ENCODE assay signal across 15 mouse cellular contexts in the genomic region with DNA sequence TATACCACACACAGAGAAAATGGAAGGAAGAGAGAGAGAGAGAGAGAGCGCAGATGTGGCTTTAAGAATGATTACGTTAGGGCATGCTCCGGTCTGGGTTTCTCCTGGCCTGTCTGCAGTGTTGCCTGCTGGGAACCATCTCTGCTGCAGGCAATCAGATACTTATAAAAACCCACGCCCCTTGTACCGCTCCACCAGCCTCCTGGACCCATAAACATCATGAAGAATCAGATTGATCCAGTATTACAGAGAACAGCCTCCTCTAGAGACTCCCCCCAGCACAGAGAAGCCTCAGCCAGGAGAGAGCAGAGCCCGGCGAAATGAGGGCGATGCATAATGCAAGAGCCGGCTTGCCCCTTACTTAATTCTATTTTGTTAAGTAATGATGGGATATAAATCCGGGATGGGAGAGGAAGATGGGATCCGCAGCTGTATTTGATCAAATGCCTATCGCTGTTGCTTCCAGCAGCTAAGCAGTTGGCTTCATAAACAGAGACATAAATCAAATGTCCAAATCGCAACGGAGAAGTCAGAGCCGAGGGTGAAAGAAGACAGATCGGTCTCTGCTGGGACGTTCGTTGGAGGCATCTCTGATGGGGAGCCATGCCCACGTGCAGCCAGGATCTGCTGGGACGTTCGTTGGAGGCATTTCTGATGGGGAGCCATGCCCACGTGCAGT.
DNase-seq lines count a peak whose midpoint lies in the region; ATAC-seq and TF ChIP-seq lines count a peak whose summit lies in the region.
"Had no signal": no experiment of that assay in that cellular context is flagged by ENCODE, and none has a peak within 500 bp of the region (broad histone marks: within the 10 kb centered on the region; RNA-seq: fewer than 3 reads in every experiment).

No protein-coding gene starts in this region.

- TF ChIP-seq CTCF in midbrain, postnatal 0 days (IDR thresholded peaks at IDR 0.05): no peak

- no peaks in the 10 kb centered on the region for H3K27me3 ChIP-seq in kidney, embryonic 16.5 days (ENCODE audit: insufficient read depth, low read length)
- peaks cover 28% of the 10 kb centered on the region; the same call in 1 of the 2 replicates for H3K27me3 ChIP-seq in hindbrain, embryonic 13.5 days
- H3K27me3 ChIP-seq in midbrain, postnatal 0 days (ENCODE audit: insufficient read depth, low read length): no peaks in the 10 kb centered on the region
- H3K27me3 ChIP-seq: forebrain, embryonic 13.5 days; limb, embryonic 12.5 days had no signal

- H3K9me3 ChIP-seq in kidney, embryonic 16.5 days (ENCODE audit: low read length): no peaks in the 10 kb centered on the region
- H3K9me3 ChIP-seq in hindbrain, embryonic 13.5 days: no peaks in the 10 kb centered on the region
- H3K9me3 ChIP-seq in midbrain, postnatal 0 days (ENCODE audit: low read length): no peaks in the 10 kb centered on the region
- H3K9me3 ChIP-seq: forebrain, embryonic 13.5 days; limb, embryonic 12.5 days had no signal

- peaks cover 6% of the 10 kb centered on the region; the same call in 1 of the 2 replicates for H3K4me1 ChIP-seq in kidney, embryonic 16.5 days (ENCODE audit: insufficient read depth, low read length)
- H3K4me1 ChIP-seq in hindbrain, embryonic 13.5 days (replicated peaks): peaks cover 47% of the 10 kb centered on the region
- peaks cover 8% of the 10 kb centered on the region; the same call in 1 of the 2 replicates for H3K4me1 ChIP-seq in midbrain, postnatal 0 days (ENCODE audit: insufficient read depth, low read length)

- WGBS in kidney, embryonic 16.5 days: 32% methylated on average over 22 of the region's 22 CpGs
- WGBS in hindbrain, embryonic 13.5 days: 64% methylated on average over 22 of the region's 22 CpGs
- WGBS in midbrain, postnatal 0 days: 63% methylated on average over 22 of the region's 22 CpGs

- no peaks in the 10 kb centered on the region for H3K36me3 ChIP-seq in kidney, embryonic 16.5 days (ENCODE audit: insufficient read depth, low read length)
- H3K36me3 ChIP-seq in hindbrain, embryonic 13.5 days: no peaks in the 10 kb centered on the region
- no peaks in the 10 kb centered on the region for H3K36me3 ChIP-seq in midbrain, postnatal 0 days (ENCODE audit: insufficient read depth, low read length)
- H3K36me3 ChIP-seq: G1E; limb, embryonic 12.5 days had no signal

- peak overlapping the region; percentile 15; the same call in 1 of the 2 replicates for H3K4me2 ChIP-seq in kidney, embryonic 16.5 days (replicated peaks; ENCODE audit: low read depth, low read length)
- no peak overlapping the region for H3K4me2 ChIP-seq in hindbrain, embryonic 13.5 days
- no peak overlapping the region for H3K4me2 ChIP-seq in midbrain, postnatal 0 days (ENCODE audit: low read depth, low read length, poor library complexity, severe bottlenecking)
- H3K4me2 ChIP-seq: forebrain, embryonic 13.5 days; limb, embryonic 12.5 days had no signal

- peak; percentile 52; the same call in 1 of the 2 replicates for ATAC-seq in kidney, embryonic 16.5 days (ENCODE audit: low FRiP score, low TSS enrichment)
- ATAC-seq in hindbrain, embryonic 13.5 days (ENCODE audit: low FRiP score): 0 out of 2 replicates have a peak, but pooled peaks have one; percentile 35
- no peak for ATAC-seq in midbrain, postnatal 0 days (ENCODE audit: low FRiP score)
- ATAC-seq: forebrain, embryonic 13.5 days had no signal

- DNase-seq in kidney, postnatal 25 days: no peak
- DNase-seq in MN1 (ENCODE audit: low spot score): peak; percentile 72
- DNase-seq in midbrain, postnatal 0 days (ENCODE audit: low spot score): no peak
- no peak for DNase-seq in embryo, embryonic 10 days (ENCODE audit: low spot score)
- no peak for DNase-seq in lung, postnatal 10 days
- DNase-seq in lung, postnatal 14 days: no peak
- DNase-seq: gastrocnemius, adult 2 months; heart, adult 2 months; kidney, adult 9 months; layer of hippocampus, postnatal 36 days had no signal

- H3K27ac ChIP-seq in kidney, embryonic 16.5 days (ENCODE audit: low read length): peak overlapping the region; percentile 44; the same call in 1 of the 2 replicates
- H3K27ac ChIP-seq in hindbrain, embryonic 13.5 days: peak overlapping the region; percentile 35
- peak overlapping the region; percentile 7; the same call in 1 of the 2 replicates for H3K27ac ChIP-seq in midbrain, postnatal 0 days (ENCODE audit: low read depth, low read length)
- H3K27ac ChIP-seq: forebrain, embryonic 13.5 days; gastrocnemius, adult 2 months; heart, adult 2 months; limb, embryonic 12.5 days had no signal

- H3K9ac ChIP-seq in kidney, embryonic 16.5 days (replicated peaks; ENCODE audit: low read length): no peak overlapping the region
- H3K9ac ChIP-seq in hindbrain, embryonic 13.5 days: no peak overlapping the region
- no peak overlapping the region; the same call in 1 of the 2 replicates for H3K9ac ChIP-seq in midbrain, postnatal 0 days (replicated peaks; ENCODE audit: low read length, poor library complexity, severe bottlenecking)
- H3K9ac ChIP-seq: forebrain, embryonic 13.5 days; limb, embryonic 12.5 days had no signal

- H3K4me3 ChIP-seq in kidney, embryonic 16.5 days (ENCODE audit: low read length): no peak overlapping the region
- H3K4me3 ChIP-seq in hindbrain, embryonic 13.5 days: no peak overlapping the region
- H3K4me3 ChIP-seq in midbrain, postnatal 0 days (ENCODE audit: low read depth, low read length): no peak overlapping the region
- H3K4me3 ChIP-seq: forebrain, embryonic 13.5 days; gastrocnemius, adult 2 months; heart, adult 2 months; limb, embryonic 12.5 days had no signal
